Mouse (Mus musculus) forebrain, embryonic 16.5 days (tissue): ENCODE results near the gene Map3k5. TPM values are rescaled to one million over a fixed set of nuclear protein-coding genes. Genes with fewer than 3 reads are reported as not detected.

Experiments
- ATAC-seq: fragments of 200-750 bp; cut with Nextera tagmentation; 2 replicates; pipeline ENCODE4 v1.8.0; 2017; ENCODE audit warnings: mild to moderate bottlenecking, moderate library complexity
- H3K27ac ChIP-seq: fragments of 300-500 bp; sonication (generic); 2 replicates; pipeline ENCODE4 v1.5.1; 2014; ENCODE audit warnings: low read length, control low read depth
- H3K27me3 ChIP-seq: fragments of 300-500 bp; sonication (generic); replicated peaks from 2 replicates; pipeline ENCODE4 v1.6.1; 2014; ENCODE audit warnings: low read length; ENCODE audit not compliant: control insufficient read depth, insufficient read depth
- H3K36me3 ChIP-seq: fragments of 300-500 bp; sonication (generic); 2 replicates; pipeline ENCODE4 v1.6.1; 2014; ENCODE audit not compliant: control insufficient read depth, insufficient read depth
- H3K4me1 ChIP-seq: fragments of 300-500 bp; sonication (generic); replicated peaks from 2 replicates; pipeline ENCODE4 v1.6.1; 2014; ENCODE audit warnings: low read length; ENCODE audit not compliant: control insufficient read depth, insufficient read depth
- H3K4me2 ChIP-seq: fragments of 300-500 bp; sonication (generic); 2 replicates; pipeline ENCODE4 v1.6.1; 2014; ENCODE audit warnings: mild to moderate bottlenecking, low read length, control low read depth
- H3K4me3 ChIP-seq: fragments of 300-500 bp; sonication (generic); replicated peaks from 2 replicates; pipeline ENCODE4 v1.5.1; 2014; ENCODE audit warnings: mild to moderate bottlenecking, low read length, control low read depth
- H3K9ac ChIP-seq: fragments of 300-500 bp; sonication (generic); replicated peaks from 2 replicates; pipeline ENCODE4 v1.6.1; 2014; ENCODE audit warnings: low read depth, low read length, control low read depth
- H3K9me3 ChIP-seq: fragments of 300-500 bp; sonication (generic); 2 replicates; pipeline ENCODE4 v1.6.1; 2016; ENCODE audit warnings: low read length; ENCODE audit not compliant: control insufficient read depth
- WGBS: fragments of 180-500 bp; shearing (Covaris S2); extraction: QIAGEN DNeasy Blood & Tissue Kit; methylation state at CpG from one replicate; pipeline ENCODE4 v1.1.7; 2014; 5-methylcytosine and 5-hydroxymethylcytosine counted together
- polyA plus RNA-seq: library from polyadenylated mRNA; unstranded; fragments of >200 nt; fragmentation: Nextera tagmentation; extraction: Ambion mirVana; gene quantifications from 2 replicates; pipeline ENCODE4 v1.2.1, GENCODE M21; 2015

The Map3k5 gene
- polyA plus RNA-seq, 1 experiment from 2014 or later, result 0.84 TPM

DNA sequence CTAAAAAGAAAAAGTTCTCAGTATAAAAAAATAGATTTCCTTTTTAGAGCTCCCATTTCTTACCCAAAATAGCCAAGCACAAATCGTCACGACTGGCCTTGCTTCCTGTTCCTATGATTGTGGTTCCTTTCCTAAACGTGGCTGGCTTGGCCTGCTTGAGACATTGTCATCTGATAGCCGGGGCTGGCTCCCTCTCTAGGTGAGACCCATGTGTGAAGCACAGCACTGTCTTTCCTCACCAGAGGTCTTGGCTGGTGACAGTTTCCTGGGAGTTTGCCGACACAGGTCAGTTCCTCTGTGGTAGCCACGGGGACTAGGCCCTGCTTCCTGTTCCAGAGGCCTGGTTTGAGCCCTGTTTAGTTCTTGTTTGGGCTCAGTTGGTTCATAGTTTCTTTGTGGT lies 6.8 kb downstream of the Map3k5 start:
- Histone ChIP-seq H3K36me3 (no peaks in the 10 kb centered on the region), H3K4me2 (no peak overlapping the region), H3K4me1 (no peaks in the 10 kb centered on the region), H3K9ac (no peak overlapping the region), H3K4me3 (no peak overlapping the region), H3K27me3 (no peaks in the 10 kb centered on the region), H3K27ac (no peak overlapping the region), H3K9me3 (no peaks in the 10 kb centered on the region)
- no peak for ATAC-seq
- 73% methylated on average over 6 of the region's 6 CpGs for WGBS

DNA sequence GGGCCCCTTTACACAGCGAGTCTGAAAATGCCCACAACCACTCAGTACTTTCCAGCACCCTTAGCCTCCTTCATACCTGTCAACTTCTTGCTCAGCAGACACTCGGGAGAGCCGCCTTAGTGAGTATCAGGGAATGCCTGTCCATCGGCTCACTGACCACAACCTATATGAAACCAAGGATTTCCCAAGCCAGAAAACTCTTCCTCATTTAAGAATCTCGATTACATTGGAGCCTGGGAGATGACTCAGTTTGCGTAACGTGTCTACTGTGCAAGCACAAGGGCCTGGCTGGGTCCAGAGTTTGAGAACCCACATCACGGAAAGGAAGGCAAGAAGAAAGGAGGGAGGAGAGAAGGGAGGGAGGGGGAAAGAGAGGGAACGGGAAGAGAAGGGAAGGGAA lies 7.6 kb downstream of the Map3k5 start:
- Histone ChIP-seq H3K4me3 (no peak overlapping the region), H3K9me3 (no peaks in the 10 kb centered on the region), H3K4me1 (no peaks in the 10 kb centered on the region), H3K27me3 (no peaks in the 10 kb centered on the region), H3K9ac (no peak overlapping the region), H3K27ac (no peak overlapping the region), H3K36me3 (no peaks in the 10 kb centered on the region), H3K4me2 (no peak overlapping the region)
- no peak for ATAC-seq
- 84% methylated on average over 9 of the region's 9 CpGs for WGBS

- Histone ChIP-seq H3K4me2 (no peak overlapping the region), H3K36me3 (no peaks in the 10 kb centered on the region), H3K9ac (no peak overlapping the region), H3K27me3 (no peaks in the 10 kb centered on the region), H3K4me1 (no peaks in the 10 kb centered on the region), H3K27ac (no peak overlapping the region), H3K4me3 (no peak overlapping the region), H3K9me3 (no peaks in the 10 kb centered on the region)
- ATAC-seq, result no peak
- 94% methylated on average over 3 of the region's 3 CpGs for WGBS
Observed at GRCm38 (mm10) chr10:19942621-19943020, 8.3 kb downstream of the Map3k5 start.

DNA sequence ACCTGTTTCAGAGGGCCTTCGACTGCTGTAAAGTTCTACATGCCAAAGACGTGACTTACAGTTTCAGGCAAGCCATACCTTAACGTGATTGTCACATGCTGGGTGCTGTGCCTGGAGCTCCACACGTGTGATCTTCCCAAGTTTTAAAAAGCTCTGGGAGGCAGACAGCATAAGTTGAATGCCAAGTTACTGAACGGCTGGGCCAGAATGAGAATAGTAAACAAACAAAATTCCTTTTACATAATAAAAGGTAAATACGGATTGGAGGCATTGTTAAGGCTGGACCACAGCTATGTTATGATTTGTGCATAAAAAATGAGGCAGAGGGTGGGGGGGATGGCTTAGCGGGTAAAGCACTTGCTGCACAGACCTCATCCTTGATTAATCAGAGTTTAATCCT lies 11.4 kb downstream of the Map3k5 start:
- H3K4me1 ChIP-seq, result no peaks in the 10 kb centered on the region
- H3K4me3 ChIP-seq, result no peak overlapping the region
- no peaks in the 10 kb centered on the region for H3K9me3 ChIP-seq
- H3K4me2 ChIP-seq, result no peak overlapping the region
- H3K27ac ChIP-seq, result no peak overlapping the region
- 66% methylated on average over 7 of the region's 7 CpGs for WGBS
- no peaks in the 10 kb centered on the region for H3K36me3 ChIP-seq
- ATAC-seq, result no peak
- no peak overlapping the region for H3K9ac ChIP-seq
- H3K27me3 ChIP-seq, result no peaks in the 10 kb centered on the region

GRCm38 (mm10) chr10:19946644-19947043 lies 12.4 kb downstream of the Map3k5 start:
- Histone ChIP-seq H3K27me3 (no peaks in the 10 kb centered on the region), H3K36me3 (no peaks in the 10 kb centered on the region), H3K9ac (no peak overlapping the region), H3K9me3 (no peaks in the 10 kb centered on the region), H3K4me3 (no peak overlapping the region), H3K27ac (no peak overlapping the region), H3K4me2 (no peak overlapping the region), H3K4me1 (no peaks in the 10 kb centered on the region)
- 70% methylated on average over 6 of the region's 6 CpGs for WGBS
- ATAC-seq, result no peak

DNA sequence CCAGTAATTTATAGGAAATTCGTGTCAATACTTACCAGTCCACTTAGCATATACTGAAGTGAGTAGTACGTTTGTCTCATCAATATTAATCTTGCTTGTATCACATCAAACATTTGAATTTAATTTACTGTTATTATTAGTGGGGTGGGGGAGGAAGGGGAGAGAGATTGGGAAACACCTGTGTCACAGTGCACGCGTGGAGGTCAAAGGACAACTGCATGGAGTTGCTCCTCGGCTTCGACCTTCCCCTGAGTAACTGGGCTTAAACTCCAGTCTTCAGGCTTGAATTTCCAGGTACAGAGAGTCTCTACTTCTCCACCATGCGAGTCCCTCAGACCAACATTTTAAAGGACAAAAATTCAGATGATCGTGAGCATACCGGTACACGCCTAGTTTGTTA lies 13.2 kb downstream of the Map3k5 start:
- no peaks in the 10 kb centered on the region for H3K36me3 ChIP-seq
- H3K27me3 ChIP-seq, result no peaks in the 10 kb centered on the region
- no peak overlapping the region for H3K9ac ChIP-seq
- no peak for ATAC-seq
- WGBS, result 94% methylated on average over 10 of the region's 10 CpGs
- no peak overlapping the region for H3K4me2 ChIP-seq
- no peak overlapping the region for H3K27ac ChIP-seq
- H3K4me1 ChIP-seq, result no peaks in the 10 kb centered on the region
- no peak overlapping the region for H3K4me3 ChIP-seq
- no peaks in the 10 kb centered on the region for H3K9me3 ChIP-seq

- ATAC-seq, result no peak
- Histone ChIP-seq H3K9ac (no peak overlapping the region), H3K4me1 (no peaks in the 10 kb centered on the region), H3K27ac (no peak overlapping the region), H3K27me3 (no peaks in the 10 kb centered on the region), H3K9me3 (no peaks in the 10 kb centered on the region), H3K36me3 (no peaks in the 10 kb centered on the region), H3K4me3 (no peak overlapping the region), H3K4me2 (no peak overlapping the region)
- WGBS, result 93% methylated on average over 5 of the region's 5 CpGs
Observed at GRCm38 (mm10) chr10:19947901-19948300, 13.6 kb downstream of the Map3k5 start.

GRCm38 (mm10) chr10:19948381-19948780 lies 14.1 kb downstream of the Map3k5 start:
- no peaks in the 10 kb centered on the region for H3K9me3 ChIP-seq
- no peak overlapping the region for H3K4me2 ChIP-seq
- no peak for ATAC-seq
- H3K4me3 ChIP-seq, result no peak overlapping the region
- H3K9ac ChIP-seq, result no peak overlapping the region
- H3K4me1 ChIP-seq, result no peaks in the 10 kb centered on the region
- H3K36me3 ChIP-seq, result no peaks in the 10 kb centered on the region
- WGBS, result 94% methylated on average over 11 of the region's 11 CpGs
- H3K27me3 ChIP-seq, result no peaks in the 10 kb centered on the region
- no peak overlapping the region for H3K27ac ChIP-seq

- Histone ChIP-seq H3K36me3 (no peaks in the 10 kb centered on the region), H3K9ac (no peak overlapping the region), H3K4me3 (no peak overlapping the region), H3K4me2 (no peak overlapping the region), H3K9me3 (no peaks in the 10 kb centered on the region), H3K27ac (no peak overlapping the region), H3K4me1 (no peaks in the 10 kb centered on the region), H3K27me3 (no peaks in the 10 kb centered on the region)
- ATAC-seq, result no peak
- 81% methylated on average over 4 of the region's 4 CpGs for WGBS
Observed at GRCm38 (mm10) chr10:19949106-19949505, 14.8 kb downstream of the Map3k5 start.

DNA sequence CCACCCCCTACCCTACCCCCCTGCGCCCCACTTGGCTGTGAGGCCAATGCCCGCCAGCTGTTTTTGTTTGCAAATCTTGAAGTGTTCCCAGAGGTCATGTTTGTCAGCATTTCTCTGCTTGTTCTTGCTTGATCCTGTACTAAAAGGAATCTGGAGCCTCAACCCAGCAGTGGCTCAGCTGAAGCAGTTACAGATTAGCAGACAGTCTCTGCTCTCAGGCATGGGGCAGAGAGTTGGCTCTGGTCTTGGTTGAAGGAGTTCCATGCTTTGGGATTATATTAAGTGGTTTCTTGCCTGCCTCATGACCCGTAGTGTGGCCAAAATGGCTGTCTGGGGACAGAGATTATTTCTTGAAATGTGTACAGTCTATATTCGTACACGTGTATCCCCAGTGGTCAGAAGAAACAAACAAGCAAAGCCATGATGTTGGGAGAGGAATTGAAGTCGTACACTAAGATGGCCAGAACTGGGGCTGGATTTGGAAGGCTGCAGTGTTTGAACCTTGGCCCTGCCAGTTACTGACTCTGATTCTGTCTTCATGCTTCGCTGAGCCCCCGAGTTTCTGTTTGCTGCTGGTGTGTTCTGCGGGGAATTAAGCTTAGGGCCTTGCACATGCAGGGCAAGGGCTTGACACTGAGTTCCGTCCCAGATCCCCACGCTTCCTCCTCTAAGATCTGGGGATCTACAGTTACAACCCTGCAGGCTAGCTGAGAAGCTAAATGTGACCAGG lies 18.9 kb downstream of the Map3k5 start:
- no peaks in the 10 kb centered on the region for H3K36me3 ChIP-seq
- no peak overlapping the region for H3K9ac ChIP-seq
- no peak for ATAC-seq
- no peaks in the 10 kb centered on the region for H3K4me1 ChIP-seq
- no peak overlapping the region for H3K27ac ChIP-seq
- H3K9me3 ChIP-seq, result no peaks in the 10 kb centered on the region
- H3K27me3 ChIP-seq, result no peaks in the 10 kb centered on the region
- no peak overlapping the region for H3K4me2 ChIP-seq
- WGBS, result 90% methylated on average over 11 of the region's 11 CpGs
- H3K4me3 ChIP-seq, result no peak overlapping the region
